Mouse (Mus musculus) right cerebral cortex, postnatal 36 days (tissue): ENCODE results near the gene Ppm1b.

Experiments
- DNase-seq, 2 experiments: peaks; one replicate each; pipeline ENCODE4 v3.0.0; 2022; ENCODE audit warnings: low spot score in 2 of 2, mixed read lengths in 1 of 2

Gene Ppm1b

DNA sequence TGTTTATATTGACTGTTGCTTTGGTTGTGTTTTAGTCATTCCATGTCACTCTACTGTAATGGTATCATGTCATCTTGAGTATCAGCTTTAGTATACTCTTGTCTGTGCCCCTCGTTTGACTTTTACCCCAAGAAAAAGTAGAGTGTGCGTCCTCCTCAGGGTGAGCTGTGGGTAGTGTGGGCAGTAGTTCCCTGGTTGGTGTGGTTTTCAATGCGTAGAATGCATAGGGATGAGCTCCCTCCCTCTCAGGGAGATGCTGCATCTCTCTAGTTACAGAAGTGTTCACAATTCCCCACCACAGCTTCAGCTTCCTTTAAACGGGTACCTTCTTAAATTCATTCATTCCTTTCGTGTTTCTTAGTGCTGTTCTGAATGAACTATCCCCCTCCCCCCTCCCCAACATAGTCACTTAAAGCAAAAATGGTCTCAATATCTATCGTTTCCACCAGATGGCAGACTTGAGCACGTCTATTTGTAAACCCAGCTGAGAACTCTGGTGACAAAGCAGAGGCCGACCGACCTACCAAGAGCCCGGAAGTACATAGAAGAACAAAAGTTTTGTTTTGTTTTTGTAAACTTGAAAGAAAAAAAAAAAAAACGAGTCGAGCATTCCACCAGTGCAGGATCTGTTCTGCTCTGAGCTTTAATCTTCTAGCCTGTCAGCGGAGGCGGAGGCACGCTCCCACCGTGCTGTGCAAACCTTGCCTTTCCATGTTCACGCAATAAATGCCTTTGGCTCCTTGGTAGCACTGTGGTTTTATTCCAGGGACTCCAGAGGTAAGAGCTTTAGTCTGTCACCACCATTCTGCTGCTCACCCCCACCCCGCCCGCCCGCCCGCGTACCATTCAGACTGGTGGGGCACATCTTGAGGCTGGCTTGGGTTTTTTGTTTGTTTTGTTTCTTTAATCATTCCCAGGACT, 67.0 kb downstream of the Ppm1b start:
- DNase-seq: no peak

DNA sequence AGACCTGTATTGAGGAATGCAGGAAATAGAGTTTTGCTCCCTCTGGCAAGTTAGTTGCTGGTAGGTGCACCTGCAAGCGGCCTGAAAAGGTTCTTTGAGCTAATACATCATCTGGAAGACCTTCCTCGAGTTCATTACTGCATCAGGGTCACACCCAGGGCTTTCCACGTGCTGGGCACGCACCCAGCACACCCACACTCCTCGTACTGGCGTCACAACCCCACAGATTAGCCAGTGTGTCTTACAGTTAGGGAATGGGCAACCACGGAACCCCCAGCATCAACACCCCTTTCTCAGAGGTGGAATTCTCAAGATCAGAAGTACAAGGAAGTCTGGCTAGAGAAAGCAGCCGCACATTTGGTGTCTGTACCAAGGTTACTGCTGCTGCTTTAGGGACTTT, 67.7 kb downstream of the Ppm1b start:
- DNase-seq: no peak

DNA sequence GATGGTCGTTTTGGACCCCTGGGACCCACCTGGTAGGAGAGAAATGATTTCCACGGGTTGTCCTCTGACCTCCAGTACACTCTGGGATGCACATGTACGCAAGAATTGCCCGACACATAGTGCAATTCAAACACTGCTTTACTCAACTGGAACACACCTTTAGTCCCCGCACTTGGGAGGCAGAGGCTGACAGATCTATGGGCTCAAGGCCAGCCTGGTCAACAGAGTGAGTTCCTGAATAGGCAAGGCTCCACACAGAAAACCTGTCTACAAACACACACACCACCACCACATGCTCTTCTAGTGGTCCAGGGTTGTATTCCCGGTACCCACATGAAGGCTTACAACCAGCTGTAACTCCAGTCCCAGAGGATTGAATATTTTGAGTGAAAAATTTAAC, 68.6 kb downstream of the Ppm1b start:
- DNase-seq: no peak

DNA sequence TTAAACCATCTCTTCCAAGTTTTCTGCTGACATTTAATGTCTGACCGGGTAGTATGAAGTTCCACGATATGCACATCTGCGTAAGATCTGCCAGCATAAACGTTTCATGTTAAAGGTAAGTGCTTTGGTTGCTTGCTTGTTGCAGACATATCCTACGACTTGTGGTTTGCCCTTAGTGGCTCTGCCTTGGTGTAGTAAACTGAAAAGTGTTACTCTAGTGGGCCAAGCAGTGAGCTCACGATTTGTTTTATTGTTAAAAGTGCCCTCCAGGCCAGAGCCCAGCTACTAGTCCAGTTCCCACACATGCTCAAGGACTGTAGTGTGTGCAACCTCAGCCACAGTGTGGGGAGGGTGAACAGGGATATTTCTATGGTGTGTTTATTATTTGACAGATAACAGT, 69.9 kb downstream of the Ppm1b start:
- DNase-seq: no peak

DNA sequence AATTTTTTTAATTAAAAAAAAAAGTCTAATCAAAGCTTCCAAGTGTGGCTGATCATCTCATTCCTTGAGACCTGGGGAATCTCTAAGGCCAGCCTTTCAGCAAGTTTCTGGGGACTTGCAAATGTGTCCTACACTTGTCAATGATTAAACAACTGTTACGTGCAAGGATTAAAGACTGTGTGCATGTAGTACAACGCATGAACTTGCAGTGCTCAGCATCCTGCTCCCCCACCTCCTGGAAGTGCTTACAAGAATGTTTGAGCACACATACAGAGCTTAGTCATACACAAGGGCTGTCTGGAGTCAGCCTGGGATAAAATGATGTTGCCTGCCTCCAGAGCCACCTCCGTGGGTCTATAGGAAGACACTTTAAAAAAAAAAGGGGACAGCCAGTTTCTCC, 70.7 kb downstream of the Ppm1b start:
- no peak for DNase-seq

DNA sequence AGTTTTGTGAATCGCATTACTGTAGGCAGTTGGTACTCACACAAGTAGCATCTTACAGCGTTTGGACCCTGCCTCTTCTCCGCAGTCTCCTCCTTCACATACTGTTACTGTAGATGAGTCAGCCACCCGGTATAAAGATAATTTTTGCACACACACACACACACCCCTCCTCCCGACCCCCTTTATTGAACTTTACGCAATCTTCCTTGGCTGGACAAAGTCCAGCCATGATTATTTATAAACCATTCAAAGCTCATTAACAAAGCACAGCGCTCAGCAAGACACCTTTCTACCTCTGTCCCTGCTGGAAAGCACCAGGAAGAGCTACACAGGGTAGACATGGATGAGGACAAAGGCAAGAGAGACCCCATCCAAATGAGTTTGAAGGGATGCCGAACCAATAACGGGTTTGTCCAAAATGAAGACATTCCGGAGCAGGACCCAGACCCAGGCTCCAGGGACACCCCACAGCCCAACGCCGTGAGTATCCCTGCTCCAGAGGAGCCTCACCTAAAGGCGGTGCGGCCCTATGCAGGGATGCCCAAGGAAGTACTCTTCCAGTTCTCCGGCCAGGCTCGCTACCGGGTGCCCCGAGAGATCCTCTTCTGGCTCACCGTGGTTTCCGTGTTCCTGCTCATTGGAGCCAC, 71.7 kb downstream of the Ppm1b start, which contains the start of gene Slc3a1:
TSS of gene Slc3a1 (plus strand) at position 284 of the 647 bp plus-strand sequence.
- no peak for DNase-seq

DNA sequence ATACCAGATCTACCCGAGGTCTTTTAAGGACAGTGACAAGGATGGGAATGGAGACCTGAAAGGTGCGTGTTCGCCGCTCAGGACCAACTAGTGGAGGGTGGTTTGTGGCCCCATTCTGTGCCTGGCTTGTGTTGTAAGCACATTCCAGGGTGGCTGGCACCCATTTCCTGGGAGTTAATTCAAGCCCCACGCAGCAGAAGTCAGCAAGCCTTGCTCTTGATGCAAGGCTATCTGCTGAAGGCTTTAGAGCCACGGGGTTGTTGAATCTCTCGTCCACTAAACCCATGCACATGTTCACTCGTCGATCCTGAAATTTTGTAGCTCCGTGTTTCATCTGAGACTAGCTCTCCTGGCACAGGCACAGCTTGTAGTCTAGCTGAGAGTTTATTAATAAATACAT, 72.3 kb downstream of the Ppm1b start:
- DNase-seq: no peak

DNA sequence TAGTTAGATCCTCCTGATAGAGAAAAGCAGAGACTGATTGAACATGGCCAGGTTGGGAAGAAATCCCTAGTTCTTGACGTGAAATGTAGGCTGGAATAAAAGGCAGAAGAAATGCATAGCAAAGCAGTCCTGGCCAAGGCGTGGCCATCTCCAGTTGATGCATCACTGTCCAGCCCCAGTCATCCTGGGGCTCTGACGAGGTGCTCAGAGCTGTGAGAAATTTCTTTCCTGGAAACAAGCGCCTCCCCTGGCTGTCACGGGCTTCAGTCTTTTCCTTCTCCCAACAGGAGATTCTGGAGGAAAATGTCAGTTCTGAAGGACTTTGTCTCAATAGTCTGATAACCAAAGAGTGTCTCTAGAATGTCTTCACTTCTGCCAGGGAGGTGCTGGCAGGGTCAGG, 74.1 kb downstream of the Ppm1b start:
- no peak for DNase-seq

DNA sequence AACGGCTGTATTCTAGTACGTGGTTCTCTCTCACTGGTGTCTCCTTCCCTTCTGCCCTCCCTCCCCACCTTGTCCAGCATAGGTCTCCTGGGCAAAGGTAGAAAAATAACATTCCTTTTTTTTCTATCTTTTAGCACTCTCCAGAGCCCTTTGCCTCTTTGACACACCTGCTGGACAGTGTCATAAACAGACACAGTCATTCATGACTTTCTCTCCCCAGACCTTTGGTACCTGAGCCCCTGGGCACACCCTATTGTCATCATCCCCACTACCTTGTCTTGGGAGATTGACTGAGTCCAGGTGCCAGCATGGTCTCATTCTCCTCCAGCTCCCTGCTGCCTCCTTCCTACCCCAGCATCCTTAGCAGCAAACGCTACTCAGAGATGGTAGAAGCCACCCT, 76.5 kb downstream of the Ppm1b start:
- no peak for DNase-seq

DNA sequence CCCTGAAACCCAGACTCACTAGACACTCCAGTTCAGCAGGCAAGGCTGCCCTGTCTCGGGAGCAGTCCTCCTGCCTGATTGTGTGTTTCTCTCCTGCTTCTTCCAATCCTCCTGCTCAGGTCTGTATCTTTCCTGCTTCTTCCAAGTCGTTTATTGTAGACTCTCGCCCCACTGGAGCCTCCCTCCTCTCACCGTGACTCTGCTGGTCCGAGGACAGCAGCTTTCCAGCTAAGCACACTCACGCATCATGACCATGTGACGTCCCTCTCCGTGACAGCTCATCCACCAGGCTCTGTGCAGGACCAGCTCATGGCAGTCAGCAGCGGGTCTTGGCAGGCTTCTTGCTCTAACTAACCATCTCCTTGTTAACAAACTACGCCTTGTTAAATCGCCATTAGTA, 77.5 kb downstream of the Ppm1b start:
- peak in 1 of 2 experiments; percentile 32 for DNase-seq

DNA sequence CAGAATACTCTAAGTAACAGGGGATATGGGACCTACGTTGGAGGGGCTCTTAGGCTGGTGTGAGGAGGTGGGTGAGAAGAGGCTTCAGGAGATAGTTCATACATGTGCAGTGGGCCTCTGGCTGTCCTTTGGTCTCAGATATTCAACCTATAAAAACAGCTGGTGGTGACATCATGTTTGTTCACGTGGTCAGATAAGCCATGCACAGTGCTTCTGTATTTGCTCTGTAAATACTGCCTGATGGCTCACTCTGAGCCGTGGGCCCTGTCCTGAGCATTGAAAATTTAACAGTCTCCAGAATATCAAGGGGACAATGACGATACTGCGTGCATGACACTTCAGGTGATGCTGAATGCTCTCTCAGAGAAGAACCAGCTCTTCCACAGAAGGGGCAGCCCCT, 81.3 kb downstream of the Ppm1b start:
- no peak for DNase-seq

DNA sequence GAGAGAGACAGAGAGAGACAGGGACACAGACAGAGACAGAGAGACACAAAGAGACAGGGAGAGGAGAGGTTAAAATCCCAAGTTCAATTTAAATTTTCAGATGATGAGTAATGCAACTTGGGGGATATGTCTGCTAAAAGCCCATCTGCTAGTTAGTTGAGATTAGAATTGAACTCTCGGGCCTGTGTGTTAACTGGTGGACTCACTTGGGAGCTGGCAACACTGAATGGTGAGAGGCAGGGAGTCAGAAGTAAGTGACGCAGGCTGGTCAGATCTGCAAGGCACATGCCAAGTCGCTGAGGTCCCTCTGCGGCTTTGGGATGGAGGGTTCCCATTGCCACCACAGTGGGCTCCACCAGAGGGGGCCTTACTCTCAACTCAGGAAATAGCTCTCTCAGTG, 81.8 kb downstream of the Ppm1b start:
- no peak for DNase-seq

DNA sequence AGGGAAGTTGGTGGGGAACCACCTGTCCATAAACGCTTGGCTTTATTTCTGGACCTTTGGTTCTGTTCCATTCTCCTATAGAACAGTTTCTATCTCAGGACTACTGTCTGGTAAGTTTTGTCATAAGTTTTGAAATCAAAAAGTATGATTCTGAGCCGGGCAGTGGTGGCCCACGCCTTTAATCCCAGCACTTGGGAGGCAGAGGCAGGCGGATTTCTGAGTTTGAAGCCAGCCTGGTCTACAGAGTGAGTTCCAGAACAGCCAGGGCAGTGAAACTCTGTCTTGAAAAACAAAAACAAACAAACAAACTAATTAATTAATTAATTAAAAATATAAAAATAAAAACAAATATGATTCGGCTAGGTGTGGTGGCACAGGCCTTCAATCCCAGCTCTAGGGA, 82.2 kb downstream of the Ppm1b start:
- DNase-seq: no peak

DNA sequence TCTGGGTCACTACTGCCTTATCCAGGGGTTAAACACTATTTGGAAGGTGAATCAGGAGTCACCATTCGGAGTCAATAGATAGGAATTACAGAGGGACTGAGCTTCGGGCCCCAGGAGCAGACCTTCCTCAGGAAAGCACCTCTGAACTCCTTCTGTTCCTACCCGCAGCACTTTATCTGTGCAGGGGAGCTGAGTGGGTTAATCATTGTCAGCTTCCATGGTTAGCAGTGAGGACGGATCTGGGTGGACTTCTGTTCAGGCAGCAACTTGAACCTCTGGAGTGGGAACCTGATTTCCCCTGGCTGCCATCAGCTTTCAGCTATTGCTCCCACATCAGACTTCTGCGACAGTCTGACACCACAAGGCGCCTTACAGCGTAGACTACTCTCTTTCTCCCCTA, 84.4 kb downstream of the Ppm1b start:
- no peak for DNase-seq

DNA sequence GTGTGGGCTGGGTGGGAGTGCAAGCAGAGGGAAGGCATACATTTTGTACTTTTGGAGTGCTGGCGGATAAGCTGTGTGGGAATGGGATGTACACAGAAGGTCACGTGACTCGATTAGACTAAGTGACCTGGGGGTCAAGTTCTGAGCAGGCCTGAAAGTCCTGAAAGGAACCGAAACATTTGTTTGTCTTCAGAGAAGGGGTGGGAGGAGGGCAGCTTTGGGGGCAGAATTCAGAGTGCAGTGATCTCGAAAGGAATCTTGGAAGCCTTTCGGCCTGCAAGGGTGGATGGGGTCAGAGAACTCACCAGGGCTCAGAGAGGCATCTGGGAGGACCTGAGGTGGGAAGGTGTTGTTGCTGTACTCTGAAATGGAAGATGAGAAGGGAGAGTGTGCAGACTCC, 85.9 kb downstream of the Ppm1b start:
- DNase-seq: no peak

DNA sequence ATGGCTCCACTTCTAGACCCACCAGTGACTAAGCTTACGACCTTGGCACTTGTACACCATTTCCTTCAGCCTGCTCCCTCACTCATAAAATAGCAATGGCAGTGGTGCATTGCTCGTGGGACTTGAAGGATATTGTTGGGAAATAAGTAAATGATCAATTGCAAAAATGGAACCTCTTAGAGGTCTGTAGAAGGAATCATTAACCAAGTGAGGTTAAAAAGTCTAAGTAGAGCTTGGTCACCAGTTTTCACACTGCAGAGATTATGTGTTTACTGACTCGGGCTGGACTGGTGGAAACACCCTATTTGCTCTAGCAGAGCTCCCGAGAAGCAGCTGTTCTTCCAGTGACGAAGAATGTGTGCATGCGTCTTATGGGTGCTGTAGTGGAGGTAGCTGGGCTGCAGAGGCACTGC, 86.9 kb downstream of the Ppm1b start:
- no peak for DNase-seq

DNA sequence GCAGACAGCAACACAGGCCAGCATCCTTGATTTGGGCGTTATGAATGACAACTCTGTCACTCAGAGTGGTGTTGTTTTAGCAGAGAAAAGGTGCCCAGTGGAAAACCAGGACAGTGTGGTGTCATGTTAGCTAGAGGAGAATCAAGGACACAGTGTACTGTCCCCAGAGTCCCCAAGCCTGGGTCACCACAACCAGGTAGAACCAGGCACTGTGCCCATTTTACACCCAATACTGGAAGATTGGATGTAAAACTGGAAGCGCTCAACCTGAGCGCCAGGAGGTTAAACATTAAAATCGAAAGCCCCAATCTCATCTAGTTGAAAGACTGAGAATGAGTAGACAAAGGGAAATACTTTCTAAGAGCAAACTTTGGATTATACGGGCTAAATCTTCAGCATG, 87.9 kb downstream of the Ppm1b start:
- DNase-seq: no peak

DNA sequence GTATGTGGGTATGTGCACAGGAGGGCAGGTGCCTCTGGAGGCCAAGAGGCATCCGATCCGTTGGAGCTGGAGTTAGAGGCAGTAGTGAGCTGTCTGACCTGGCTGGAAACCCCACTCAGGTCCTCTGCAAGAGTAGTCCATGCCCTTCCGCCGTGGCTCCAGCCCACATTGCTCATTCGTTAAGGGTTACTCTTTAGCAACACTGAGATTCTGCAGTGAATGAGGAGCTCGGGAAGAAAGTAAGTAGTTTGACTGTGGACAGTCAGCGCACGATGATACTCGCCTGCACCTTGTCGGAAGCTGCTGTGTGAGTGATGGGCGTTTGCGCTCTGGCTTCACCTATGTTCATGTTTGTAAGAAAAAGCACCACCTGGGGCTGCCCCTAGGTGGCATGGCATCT, 88.6 kb downstream of the Ppm1b start:
- no peak for DNase-seq

DNA sequence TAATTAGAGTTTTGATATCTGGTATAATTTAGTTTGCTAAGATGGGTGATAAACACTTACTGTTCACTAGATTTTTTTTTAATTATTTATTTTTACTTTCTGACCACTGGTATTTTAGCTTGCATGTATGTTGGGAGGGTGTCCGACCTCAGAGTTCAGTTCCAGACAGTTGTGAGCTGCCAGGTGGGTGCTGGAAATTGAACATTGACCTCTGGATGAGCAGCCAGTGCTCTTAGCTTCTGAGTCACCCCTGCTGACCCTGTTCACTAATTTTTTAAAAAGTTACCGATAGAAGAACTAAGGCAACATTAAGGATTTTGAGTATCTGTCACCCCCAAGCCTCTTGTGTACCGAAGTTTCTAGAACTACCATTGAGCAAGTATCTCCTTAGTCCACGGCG, 91.8 kb downstream of the Ppm1b start:
- no peak for DNase-seq

DNA sequence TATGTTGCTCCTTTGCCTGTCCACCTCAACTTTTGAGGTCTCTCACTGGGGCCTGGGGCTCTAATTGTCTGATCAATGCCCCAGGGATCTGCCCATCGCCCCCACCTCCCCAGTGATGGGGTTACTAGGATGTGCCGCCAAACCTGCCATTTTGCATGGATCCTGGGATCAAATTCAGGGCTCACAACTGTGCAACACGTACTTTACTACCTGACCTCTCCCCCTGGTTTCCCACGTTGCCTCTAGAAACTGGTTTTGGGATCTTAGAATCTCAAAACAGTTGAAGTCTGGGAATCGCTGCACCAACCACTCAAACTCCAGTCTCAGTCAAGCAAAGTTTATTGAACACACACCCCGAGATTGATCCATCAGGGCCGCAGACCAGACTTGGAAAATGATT, 101.7 kb downstream of the Ppm1b start:
- no peak for DNase-seq

DNA sequence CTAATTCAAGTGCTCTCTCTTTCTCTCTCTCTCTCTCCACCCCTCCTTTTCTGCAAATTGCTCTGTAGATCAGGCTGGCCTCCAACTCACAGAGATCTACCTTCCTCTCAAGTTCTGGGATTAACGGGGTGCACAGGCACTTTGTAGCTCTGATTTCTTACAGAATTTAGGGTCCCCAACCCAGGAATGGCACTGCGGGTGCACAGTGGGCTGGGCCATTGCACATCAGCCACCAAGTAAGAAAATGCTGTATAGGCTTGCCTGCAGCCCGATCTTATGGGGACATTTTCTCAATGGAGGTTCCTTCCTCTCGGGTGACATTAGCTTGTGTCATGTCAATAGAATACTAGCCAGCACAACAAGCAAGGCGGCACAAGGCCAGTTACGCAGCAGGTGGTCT, 102.6 kb downstream of the Ppm1b start:
- DNase-seq: no peak

DNA sequence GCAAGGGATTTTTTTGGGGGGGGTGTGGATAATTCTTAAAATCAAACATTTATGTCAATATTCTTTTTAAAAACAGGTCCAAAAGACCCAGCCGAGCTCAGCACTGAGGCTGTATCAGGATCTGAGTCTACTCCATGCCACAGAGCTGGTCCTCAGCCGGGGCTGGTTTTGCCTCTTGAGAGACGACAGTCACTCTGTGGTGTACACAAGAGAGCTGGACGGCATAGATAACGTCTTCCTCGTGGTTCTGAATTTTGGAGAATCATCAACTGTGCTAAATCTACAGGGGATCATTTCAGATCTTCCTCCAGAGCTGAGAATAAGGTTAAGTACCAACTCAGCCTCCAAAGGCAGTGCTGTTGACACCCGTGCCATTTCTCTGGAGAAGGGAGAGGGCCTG, 107.0 kb downstream of the Ppm1b start:
- no peak for DNase-seq

DNA sequence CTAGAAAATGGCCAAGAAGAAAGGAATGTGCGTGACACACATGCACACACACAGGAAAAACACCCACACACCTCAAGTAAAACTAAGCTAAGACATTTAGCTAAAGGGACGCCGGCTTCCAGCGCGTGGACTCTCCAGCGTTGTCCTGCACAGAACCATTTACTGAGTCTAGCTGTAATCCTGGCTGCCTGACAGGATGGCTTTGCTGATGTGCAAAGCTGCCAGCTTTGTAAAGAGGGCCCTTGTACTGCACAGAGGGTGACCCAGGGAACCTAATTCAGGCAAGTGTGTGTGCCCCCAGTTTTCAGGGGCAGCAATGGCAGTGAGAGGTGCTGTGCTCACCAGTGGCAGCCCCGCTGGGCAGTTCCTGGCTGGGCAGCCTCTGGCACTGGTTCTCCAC, 110.8 kb downstream of the Ppm1b start:
- DNase-seq: no peak
